Mouse (Mus musculus): ENCODE measurements around the gene Ypel4.

Ypel4 gene

GRCm38 (mm10) chr2:84761840-84762239 lies 28.0 kb downstream of the Ypel4 start:
- no peak for DNase-seq

- no peak for DNase-seq
These were observed 28.4 kb downstream of the Ypel4 start for GRCm38 (mm10) chr2:84762295-84762694.

- DNase-seq = no peak
These were observed 29.0 kb downstream of the Ypel4 start for GRCm38 (mm10) chr2:84762818-84763217.

- DNase-seq = no peak
These were observed 36.6 kb downstream of the Ypel4 start for GRCm38 (mm10) chr2:84770501-84770900.

- DNase-seq = no peak
These were observed 38.6 kb downstream of the Ypel4 start for GRCm38 (mm10) chr2:84772454-84772853.

GRCm38 (mm10) chr2:84773195-84773594 lies 39.3 kb downstream of the Ypel4 start:
- DNase-seq = no peak

- DNase-seq = no peak
These were observed 40.9 kb downstream of the Ypel4 start for GRCm38 (mm10) chr2:84774751-84775150.

- DNase-seq = no peak
These were observed 41.4 kb downstream of the Ypel4 start, which contains the start of gene Serping1 for GRCm38 (mm10) chr2:84775241-84775640. TSS of gene Serping1 (minus strand) at chr2:84775444.

- DNase-seq = no peak
These were observed 41.8 kb downstream of the Ypel4 start for GRCm38 (mm10) chr2:84775665-84776064.

GRCm38 (mm10) chr2:84777706-84778105 lies 43.8 kb downstream of the Ypel4 start:
- no peak for DNase-seq

GRCm38 (mm10) chr2:84779210-84779609 lies 45.4 kb downstream of the Ypel4 start:
- DNase-seq = no peak

- no peak for DNase-seq
These were observed 49.5 kb downstream of the Ypel4 start for GRCm38 (mm10) chr2:84783315-84783714.

- no peak for DNase-seq
These were observed 50.1 kb downstream of the Ypel4 start for GRCm38 (mm10) chr2:84783840-84784566.

Data from right cerebral cortex, adult 18-20 months (tissue).